Mouse (Mus musculus) G1E (cell line): ENCODE data around the gene Gcnt3.

Source experiments
- CTCF ChIP-seq: IDR thresholded peaks from 2 replicates; pipeline ENCODE4 v1.5.1; 2012; ENCODE audit warnings: low read depth, low read length, inconsistent platforms, mixed read lengths
- GATA1 ChIP-seq: IDR thresholded peaks from 2 replicates; pipeline ENCODE4 v1.6.1; 2012; ENCODE audit warnings: borderline replicate concordance, low read length, inconsistent platforms, mixed read lengths
- GATA2 ChIP-seq: IDR thresholded peaks from 2 replicates; pipeline ENCODE4 v1.6.1; 2012; ENCODE audit warnings: low read depth, low read length, inconsistent platforms, borderline replicate concordance
- POLR2AphosphoS5 ChIP-seq: IDR thresholded peaks from 2 replicates; pipeline ENCODE4 v1.6.1; 2012; ENCODE audit warnings: low read depth, low read length, inconsistent platforms; ENCODE audit not compliant: insufficient replicate concordance
- TAL1 ChIP-seq: conservative IDR thresholded peaks from 2 replicates; pipeline ENCODE4 v1.6.1; 2012; ENCODE audit warnings: low read depth, low read length, inconsistent platforms, mixed read lengths

DNA sequence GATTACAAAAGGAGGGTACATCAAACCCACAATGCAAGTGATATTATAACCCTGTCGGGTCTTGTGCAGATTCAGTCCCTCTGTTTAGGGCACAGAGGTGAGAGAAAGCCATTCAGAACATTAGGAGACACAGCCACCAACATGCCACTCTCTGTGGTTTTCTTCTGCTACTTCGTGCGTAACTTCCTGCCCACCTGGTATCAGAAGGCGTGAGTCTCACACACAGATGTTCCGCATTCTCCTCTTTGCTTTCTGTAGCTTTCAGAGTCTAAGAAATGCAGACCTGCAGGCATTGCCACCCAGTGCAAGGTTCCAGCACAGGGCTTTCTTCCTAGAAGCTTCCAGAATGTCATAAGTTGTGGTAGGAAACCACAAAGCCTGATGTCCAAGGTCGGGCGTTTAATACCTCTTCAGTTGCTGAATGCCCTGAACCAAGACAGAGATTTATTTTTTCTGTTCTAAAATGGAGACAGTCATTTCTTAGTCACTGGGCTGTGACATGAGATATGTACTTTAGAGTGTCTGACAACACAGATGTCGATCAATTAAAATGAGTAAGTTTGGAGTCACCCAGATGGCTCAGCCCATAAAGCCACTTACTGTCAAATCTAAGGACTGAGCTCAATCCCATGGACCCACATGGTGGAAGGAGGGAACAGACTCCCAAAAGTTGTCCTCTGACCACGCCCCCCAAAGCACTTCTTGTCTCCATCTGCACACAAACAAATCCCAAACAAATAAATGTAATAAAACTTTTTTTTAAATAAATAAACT lies 42.3 kb upstream of the Gcnt3 start:
- TF ChIP-seq CTCF (no peak), GATA1 (no peak), POLR2AphosphoS5 (no peak), GATA2 (no peak), TAL1 (no peak)
